Mouse (Mus musculus): ENCODE data around the gene Srp14.

Gene Srp14

DNA sequence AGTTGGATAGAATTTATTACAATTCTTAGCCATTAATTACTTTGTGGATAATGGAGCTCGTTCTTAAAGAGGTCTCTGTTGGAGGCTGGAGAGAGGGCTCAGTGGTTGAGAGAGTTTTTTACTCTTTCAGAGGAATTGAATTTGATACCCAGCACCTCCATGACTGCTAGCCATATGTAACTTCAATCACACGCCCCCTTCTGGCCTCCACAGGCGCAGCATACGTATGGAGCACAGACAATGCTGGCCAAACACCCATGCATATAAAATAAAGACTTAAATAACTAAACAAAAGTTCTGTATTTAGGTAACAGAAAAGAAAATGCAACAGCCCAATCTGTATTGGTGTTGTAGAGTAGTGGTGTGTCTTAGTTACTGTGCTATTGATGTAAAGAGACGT is 47.9 kb downstream of the Srp14 start:
- peak; percentile 54 for DNase-seq

DNA sequence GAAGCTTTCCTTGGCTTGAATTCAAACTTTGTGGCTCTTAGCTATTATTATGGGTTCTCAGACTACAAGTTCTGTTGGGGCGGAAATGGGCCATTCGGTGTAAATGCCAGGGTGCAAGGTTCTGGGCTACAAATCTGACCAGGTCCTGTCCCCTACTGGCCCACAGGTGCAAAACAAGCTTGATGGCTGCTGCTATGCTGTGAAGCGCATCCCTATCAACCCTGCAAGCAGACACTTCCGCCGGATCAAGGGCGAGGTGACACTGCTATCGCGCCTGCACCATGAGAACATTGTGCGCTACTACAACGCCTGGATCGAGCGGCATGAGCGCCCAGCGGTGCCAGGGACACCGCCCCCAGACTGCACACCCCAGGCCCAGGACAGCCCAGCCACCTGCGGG is 48.9 kb downstream of the Srp14 start:
- no peak for DNase-seq

DNA sequence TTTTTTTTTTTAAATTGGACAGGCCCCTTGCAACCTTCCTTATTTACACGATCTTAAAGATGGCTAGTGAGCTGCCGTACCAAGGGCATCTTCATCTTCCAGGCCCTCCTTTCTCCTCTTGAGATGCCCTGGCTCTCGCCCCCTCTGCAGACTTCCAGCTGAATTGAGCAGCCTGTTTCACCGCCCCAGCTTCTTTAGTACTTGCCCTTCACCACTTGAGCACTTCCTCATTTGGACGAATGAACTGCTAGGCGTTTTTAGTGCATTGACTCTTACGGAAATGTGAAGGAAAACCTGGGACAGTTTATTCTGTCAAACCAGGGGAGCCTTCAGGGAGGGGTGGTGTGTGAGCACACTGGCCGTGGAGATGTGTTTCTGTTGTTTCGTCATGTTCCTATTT is 50.2 kb downstream of the Srp14 start:
- DNase-seq: no peak

DNA sequence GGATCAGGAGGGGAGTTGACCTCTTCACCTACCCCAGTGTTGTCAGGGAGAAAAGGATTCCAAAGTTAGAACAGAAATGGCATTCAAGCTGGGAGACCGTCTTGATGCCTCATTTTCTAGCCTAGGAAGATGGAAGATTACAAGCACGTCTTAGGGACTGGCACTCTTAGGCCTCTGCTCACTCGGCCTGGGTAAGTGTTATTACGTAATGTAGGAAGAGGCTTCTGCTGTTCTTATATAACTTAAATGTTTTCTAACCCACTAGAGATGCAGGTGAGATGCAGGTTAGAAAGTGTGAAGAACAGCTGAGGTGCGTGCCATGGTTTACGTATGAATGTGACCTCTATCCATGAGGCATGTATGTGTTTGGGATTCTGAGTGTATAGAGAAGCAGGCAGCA is 51.2 kb downstream of the Srp14 start:
- DNase-seq: no peak
